Mouse (Mus musculus) c-Kit-positive CD71-positive TER-119-positive erythroid progenitor cells, embryonic 14.5 days (primary cell): ENCODE data around the gene Srd5a2.
"Not testable (repeated sequence)": the region's sequence is repeated elsewhere in the genome, so short reads cannot be mapped to it uniquely, and the experiment has no call there.

Experiments
- DNase-seq: peaks from one replicate; pipeline ENCODE4 v3.0.0-alpha.2; 2013; ENCODE audit warnings: low spot score

Srd5a2 gene

GRCm38 (mm10) chr17:74047210-74048082 is at the start of gene Srd5a2:
Gene Srd5a2, minus strand, starts transcription at chr17:74047916.
- DNase-seq, result no peak

- DNase-seq, result no peak
These were observed 41.4 kb upstream of the Srd5a2 start for GRCm38 (mm10) chr17:74088886-74089678.

GRCm38 (mm10) chr17:74088016-74088415 is 40.3 kb upstream of the Srd5a2 start:
- DNase-seq, result no peak

GRCm38 (mm10) chr17:74083370-74083769 is 35.7 kb upstream of the Srd5a2 start:
- DNase-seq, result no peak

- DNase-seq, result no peak
These were observed 32.4 kb upstream of the Srd5a2 start for GRCm38 (mm10) chr17:74080076-74080615.

GRCm38 (mm10) chr17:74078776-74079495 is 31.2 kb upstream of the Srd5a2 start:
- DNase-seq, result no peak

- DNase-seq, result not testable (repeated sequence)
These were observed 25.4 kb upstream of the Srd5a2 start for GRCm38 (mm10) chr17:74073067-74073466.

- not testable (repeated sequence) for DNase-seq
These were observed 15.0 kb upstream of the Srd5a2 start for GRCm38 (mm10) chr17:74062763-74063162.

GRCm38 (mm10) chr17:74048229-74048816 is 607 bp upstream of the Srd5a2 start:
- no peak for DNase-seq

- DNase-seq, result no peak
These were observed 4.0 kb downstream of the Srd5a2 start for GRCm38 (mm10) chr17:74043754-74044153.

- peak; percentile 74 for DNase-seq
These were observed 27.1 kb downstream of the Srd5a2 start for GRCm38 (mm10) chr17:74020526-74021203.

GRCm38 (mm10) chr17:74018281-74018680 is 29.4 kb downstream of the Srd5a2 start:
- DNase-seq, result no peak

- no peak for DNase-seq
These were observed 30.1 kb downstream of the Srd5a2 start for GRCm38 (mm10) chr17:74017649-74018048.

GRCm38 (mm10) chr17:74015128-74015527 is 32.6 kb downstream of the Srd5a2 start:
- DNase-seq, result no peak

- no peak for DNase-seq
These were observed 39.0 kb downstream of the Srd5a2 start for GRCm38 (mm10) chr17:74008680-74009079.

GRCm38 (mm10) chr17:74007001-74007400 is 40.7 kb downstream of the Srd5a2 start:
- no peak for DNase-seq

- no peak for DNase-seq
These were observed 45.3 kb downstream of the Srd5a2 start for GRCm38 (mm10) chr17:74002396-74002795.

GRCm38 (mm10) chr17:73995907-73996645 is 51.6 kb downstream of the Srd5a2 start:
- no peak for DNase-seq

- no peak for DNase-seq
These were observed 56.5 kb downstream of the Srd5a2 start for GRCm38 (mm10) chr17:73991264-73991663.

- DNase-seq, result no peak
These were observed 61.1 kb downstream of the Srd5a2 start for GRCm38 (mm10) chr17:73986571-73986970.
